Mouse (Mus musculus) megakaryocyte, adult 5-6 weeks (primary cell): ENCODE results near the gene Fat4. TPM values are rescaled to one million over a fixed set of nuclear protein-coding genes. Genes with fewer than 3 reads are reported as not detected.

Source experiments
- ATAC-seq: 2 replicates; pipeline ENCODE4 v1.8.0; 2016; ENCODE audit warnings: mild to moderate bottlenecking, inconsistent platforms; ENCODE audit not compliant: poor library complexity, severe bottlenecking
- total RNA-seq, 2 experiments: library from RNA; stranded (forward) in 1 of 2; stranded (reverse) in 1 of 2; fragments of 153-499, 151-499 nt in 1 of 2; fragments of 221-1000, 200-1000 nt in 1 of 2; gene quantifications; 2 replicates each; pipeline versions ENCODE4 v1.2.3 to v1.2.4; 2015 to 2017

The Fat4 gene
- total RNA-seq (2015) (0.11 TPM in 1 of 2 replicates, not detected in the other), total RNA-seq (2017) (0.04 and 0.08 TPM in 2 replicates)

GRCm38 (mm10) chr3:38886890-38887355 is at the start of gene Fat4:
Gene Fat4, plus strand, starts transcription at chr3:38886940.
- ATAC-seq = no peak

- ATAC-seq = no peak
Measured at GRCm38 (mm10) chr3:38839438-38839837, 47.3 kb upstream of the Fat4 start.

GRCm38 (mm10) chr3:38843000-38843538 is 43.7 kb upstream of the Fat4 start:
- no peak for ATAC-seq

GRCm38 (mm10) chr3:38846602-38847382 is 39.9 kb upstream of the Fat4 start:
- no peak for ATAC-seq

GRCm38 (mm10) chr3:38849077-38849476 is 37.7 kb upstream of the Fat4 start:
- no peak for ATAC-seq

GRCm38 (mm10) chr3:38849536-38849935 is 37.2 kb upstream of the Fat4 start:
- no peak for ATAC-seq

GRCm38 (mm10) chr3:38853650-38854049 is 33.1 kb upstream of the Fat4 start:
- no peak for ATAC-seq

GRCm38 (mm10) chr3:38860683-38861082 is 26.1 kb upstream of the Fat4 start:
- no peak for ATAC-seq

GRCm38 (mm10) chr3:38871291-38871690 is 15.4 kb upstream of the Fat4 start:
- ATAC-seq = no peak

- no peak for ATAC-seq
Measured at GRCm38 (mm10) chr3:38875872-38876271, 10.9 kb upstream of the Fat4 start.

GRCm38 (mm10) chr3:38876706-38877105 is 10.0 kb upstream of the Fat4 start:
- no peak for ATAC-seq

- ATAC-seq = no peak
Measured at GRCm38 (mm10) chr3:38882778-38883177, 4.0 kb upstream of the Fat4 start.

- ATAC-seq = no peak
Measured at GRCm38 (mm10) chr3:38883676-38884075, 3.1 kb upstream of the Fat4 start.

GRCm38 (mm10) chr3:38884276-38884675 is 2.5 kb upstream of the Fat4 start:
- ATAC-seq = peak; percentile 53

GRCm38 (mm10) chr3:38884919-38885418 is 1.8 kb upstream of the Fat4 start:
- no peak for ATAC-seq

GRCm38 (mm10) chr3:38885481-38886001 is 1.2 kb upstream of the Fat4 start:
- peak; percentile 44 for ATAC-seq

GRCm38 (mm10) chr3:38886061-38886821 is 499 bp upstream of the Fat4 start:
- ATAC-seq = no peak

- no peak for ATAC-seq
Measured at GRCm38 (mm10) chr3:38887381-38887991, 746 bp downstream of the Fat4 start.

GRCm38 (mm10) chr3:38888111-38888510 is 1.4 kb downstream of the Fat4 start:
- no peak for ATAC-seq

- no peak for ATAC-seq
Measured at GRCm38 (mm10) chr3:38892791-38893224, 6.1 kb downstream of the Fat4 start.

- ATAC-seq = no peak
Measured at GRCm38 (mm10) chr3:38900839-38901238, 14.1 kb downstream of the Fat4 start.
